Mouse (Mus musculus): ENCODE data around the gene Stk38l. TPM values are rescaled to one million over a fixed set of nuclear protein-coding genes. Genes with fewer than 3 reads are reported as not detected.

The Stk38l gene
- total RNA-seq, 2 experiments from 2014 or later, result 21.4 to 22.2 TPM

Other genes starting within 250 kb of the Stk38l start
- gene Itpr2, start 222.8 kb upstream of the Stk38l start, total RNA-seq (2021), result 10 to 100 TPM; 16.6 to 20.5 TPM
- 100 to 1,000 TPM; 100 to 104 TPM for gene Fgfr1op2, start 147.8 kb upstream of the Stk38l start, total RNA-seq (2021)
- 10 to 100 TPM; 35.2 to 44.2 TPM for gene Ints13, start 147.2 kb upstream of the Stk38l start, total RNA-seq (2021)
- gene Med21, start 82.4 kb upstream of the Stk38l start, total RNA-seq (2021), result 10 to 100 TPM; 38.6 to 47.1 TPM
- 10 to 100 TPM; 42.0 to 44.2 TPM for gene Tm7sf3, start 82.2 kb upstream of the Stk38l start, total RNA-seq (2021)
- 1 to 10 TPM; 4.9 to 8.8 TPM for gene Arntl2, start 71.1 kb downstream of the Stk38l start, total RNA-seq (2021)
- not detected for gene Smco2, start 125.1 kb downstream of the Stk38l start, total RNA-seq (2021)
- 10 to 100 TPM; 40.9 to 41.7 TPM for gene Ppfibp1, start 163.5 kb downstream of the Stk38l start, total RNA-seq (2021)
- gene 1700034J05Rik, start 229.4 kb downstream of the Stk38l start, total RNA-seq (2021), result not detected